Mouse (Mus musculus) retina, postnatal 1 day (tissue): ENCODE data around the gene Pcbp3.
A peak's percentile ranks its signal among the peaks of the same experiment; 100 is the strongest.
"Not testable (repeated sequence)": the region's sequence is repeated elsewhere in the genome, so short reads cannot be mapped to it uniquely, and the experiment has no call there.

ENCODE experiments used
- DNase-seq: peaks from one replicate; pipeline ENCODE4 v3.0.0-alpha.2; 2012

Gene Pcbp3

GRCm38 (mm10) chr10:76798751-76799585, 162.7 kb downstream of the Pcbp3 start:
- DNase-seq = no peak

- DNase-seq = no peak
Observed at GRCm38 (mm10) chr10:76794102-76794501, 167.6 kb downstream of the Pcbp3 start.

- DNase-seq = peak; percentile 84
Observed at GRCm38 (mm10) chr10:76791475-76791874, 170.2 kb downstream of the Pcbp3 start.

GRCm38 (mm10) chr10:76789885-76790284, 171.8 kb downstream of the Pcbp3 start:
- DNase-seq = no peak

GRCm38 (mm10) chr10:76785312-76785711, 176.4 kb downstream of the Pcbp3 start:
- no peak for DNase-seq

- DNase-seq = no peak
Observed at GRCm38 (mm10) chr10:76779225-76779624, 182.5 kb downstream of the Pcbp3 start.

- no peak for DNase-seq
Observed at GRCm38 (mm10) chr10:76771624-76772023, 190.1 kb downstream of the Pcbp3 start.

- no peak for DNase-seq
Observed at GRCm38 (mm10) chr10:76771086-76771485, 190.6 kb downstream of the Pcbp3 start.

GRCm38 (mm10) chr10:76769581-76769980, 192.1 kb downstream of the Pcbp3 start:
- DNase-seq = no peak

GRCm38 (mm10) chr10:76766196-76766595, 195.5 kb downstream of the Pcbp3 start:
- DNase-seq = no peak

- no peak for DNase-seq
Observed at GRCm38 (mm10) chr10:76764927-76765326, 196.8 kb downstream of the Pcbp3 start.

- DNase-seq = no peak
Observed at GRCm38 (mm10) chr10:76763016-76763415, 198.7 kb downstream of the Pcbp3 start.

GRCm38 (mm10) chr10:76762411-76762810, 199.3 kb downstream of the Pcbp3 start:
- DNase-seq = no peak

GRCm38 (mm10) chr10:76759878-76760277, 201.8 kb downstream of the Pcbp3 start:
- no peak for DNase-seq

GRCm38 (mm10) chr10:76753640-76754039, 208.0 kb downstream of the Pcbp3 start:
- no peak for DNase-seq

GRCm38 (mm10) chr10:76744267-76744666, 217.4 kb downstream of the Pcbp3 start:
- not testable (repeated sequence) for DNase-seq

GRCm38 (mm10) chr10:76736764-76737163, 224.9 kb downstream of the Pcbp3 start:
- no peak for DNase-seq

- DNase-seq = peak; percentile 87
Observed at GRCm38 (mm10) chr10:76734979-76735378, 226.7 kb downstream of the Pcbp3 start.

- no peak for DNase-seq
Observed at GRCm38 (mm10) chr10:76733677-76734068, 228.0 kb downstream of the Pcbp3 start.

- peak; percentile 85 for DNase-seq
Observed at GRCm38 (mm10) chr10:76732881-76733676, 228.6 kb downstream of the Pcbp3 start.

GRCm38 (mm10) chr10:76732391-76732790, 229.3 kb downstream of the Pcbp3 start:
- no peak for DNase-seq

GRCm38 (mm10) chr10:76731621-76732239, 230.0 kb downstream of the Pcbp3 start:
- DNase-seq = peak; percentile 44
